Mouse (Mus musculus): ENCODE data around the gene Btbd16. TPM values are rescaled to one million over a fixed set of nuclear protein-coding genes. Genes with fewer than 3 reads are reported as not detected.

The Btbd16 gene
- polyA plus RNA-seq, 1 experiment from 2014 or later, result not detected

Other genes with a start within 250 kb of the Btbd16 start
- 161 and 171 TPM in 2 replicates for gene Nsmce4a, start 201.0 kb upstream of the Btbd16 start, polyA plus RNA-seq (2015; fragmentation: Nextera tagmentation; extraction: Ambion mirVana)
- gene Tacc2, start 196.6 kb upstream of the Btbd16 start, polyA plus RNA-seq (2015; fragmentation: Nextera tagmentation; extraction: Ambion mirVana), result 42.0 and 43.8 TPM in 2 replicates
- 40.4 and 52.6 TPM in 2 replicates for gene Plekha1, start 91.7 kb downstream of the Btbd16 start, polyA plus RNA-seq (2015; fragmentation: Nextera tagmentation; extraction: Ambion mirVana)
- 29.9 and 33.7 TPM in 2 replicates for gene Htra1, start 162.0 kb downstream of the Btbd16 start, polyA plus RNA-seq (2015; fragmentation: Nextera tagmentation; extraction: Ambion mirVana)